Mouse (Mus musculus): ENCODE data around the gene Rnf181. TPM values are rescaled to one million over a fixed set of nuclear protein-coding genes. Genes with fewer than 3 reads are reported as not detected.
A peak's percentile ranks its signal among the peaks of the same experiment; 100 is the strongest.

Gene Rnf181
- polyA plus RNA-seq, 1 experiment from 2014 or later: 164 TPM

DNA sequence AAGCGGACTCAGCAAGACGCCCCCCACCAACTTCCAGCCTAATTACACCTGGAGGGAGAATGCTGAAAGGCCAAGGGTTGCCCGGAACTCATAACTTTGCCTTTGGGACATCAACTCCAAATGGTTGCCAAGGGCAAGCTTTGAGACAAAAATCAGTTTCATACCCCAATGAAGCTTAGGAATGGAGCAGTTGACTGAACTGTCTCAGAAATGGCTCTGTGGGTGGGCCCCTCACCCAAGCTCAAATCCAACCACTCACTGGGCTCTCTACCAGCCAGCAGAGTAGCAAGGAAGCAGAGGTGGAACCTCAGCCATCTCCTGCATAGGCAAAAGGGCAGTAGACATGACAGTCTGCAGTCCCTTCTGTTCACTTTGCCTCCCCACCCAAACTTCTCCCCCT lies 21.1 kb upstream of the Rnf181 start:
- H3K4me3 ChIP-seq (ENCODE audit: low read length): no peak overlapping the region
- H3K36me3 ChIP-seq (ENCODE audit: insufficient read depth, low read length): peaks cover 15% of the 10 kb centered on the region
- no peak overlapping the region for H3K9ac ChIP-seq (replicated peaks; ENCODE audit: low read length)
- WGBS: 65% methylated on average over 3 of the region's 3 CpGs
- no peak overlapping the region for H3K4me2 ChIP-seq (replicated peaks; ENCODE audit: low read depth, low read length)
- peaks cover 36% of the 10 kb centered on the region for H3K4me1 ChIP-seq (ENCODE audit: insufficient read depth, low read length)
- ATAC-seq (ENCODE audit: low FRiP score, low TSS enrichment): no peak
- H3K9me3 ChIP-seq (ENCODE audit: low read length): no peaks in the 10 kb centered on the region
- H3K27me3 ChIP-seq (ENCODE audit: insufficient read depth, low read length): no peaks in the 10 kb centered on the region
- H3K27ac ChIP-seq (ENCODE audit: low read length): no peak overlapping the region

DNA sequence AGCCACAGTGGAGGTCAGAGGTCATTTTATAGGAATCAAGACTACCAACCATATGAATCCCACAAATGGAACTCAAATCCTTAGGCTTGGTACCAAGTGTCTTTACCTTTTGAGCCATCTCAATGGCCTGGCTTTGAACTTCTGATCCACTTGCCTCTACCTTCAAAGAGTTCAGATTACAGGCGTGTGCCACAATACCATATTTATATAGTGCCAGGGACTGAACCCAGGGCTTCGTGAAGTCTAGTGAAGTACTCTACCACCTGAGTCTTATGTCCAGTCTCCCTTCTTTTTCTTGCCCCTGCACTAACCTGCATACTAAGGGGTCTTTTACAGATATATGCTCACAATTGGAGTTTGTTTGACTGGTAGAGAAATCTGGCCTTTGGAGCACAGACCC lies 19.8 kb upstream of the Rnf181 start:
- H3K4me2 ChIP-seq (replicated peaks; ENCODE audit: low read depth, low read length): no peak overlapping the region
- H3K4me3 ChIP-seq (ENCODE audit: low read length): no peak overlapping the region
- no peak overlapping the region for H3K9ac ChIP-seq (replicated peaks; ENCODE audit: low read length)
- peaks cover 32% of the 10 kb centered on the region for H3K4me1 ChIP-seq (ENCODE audit: insufficient read depth, low read length)
- H3K9me3 ChIP-seq (ENCODE audit: low read length): no peaks in the 10 kb centered on the region
- ATAC-seq (ENCODE audit: low FRiP score, low TSS enrichment): no peak
- H3K27ac ChIP-seq (ENCODE audit: low read length): no peak overlapping the region
- peaks cover 15% of the 10 kb centered on the region for H3K36me3 ChIP-seq (ENCODE audit: insufficient read depth, low read length)
- WGBS: 96% methylated on average over 2 of the region's 2 CpGs
- H3K27me3 ChIP-seq (ENCODE audit: insufficient read depth, low read length): no peaks in the 10 kb centered on the region

DNA sequence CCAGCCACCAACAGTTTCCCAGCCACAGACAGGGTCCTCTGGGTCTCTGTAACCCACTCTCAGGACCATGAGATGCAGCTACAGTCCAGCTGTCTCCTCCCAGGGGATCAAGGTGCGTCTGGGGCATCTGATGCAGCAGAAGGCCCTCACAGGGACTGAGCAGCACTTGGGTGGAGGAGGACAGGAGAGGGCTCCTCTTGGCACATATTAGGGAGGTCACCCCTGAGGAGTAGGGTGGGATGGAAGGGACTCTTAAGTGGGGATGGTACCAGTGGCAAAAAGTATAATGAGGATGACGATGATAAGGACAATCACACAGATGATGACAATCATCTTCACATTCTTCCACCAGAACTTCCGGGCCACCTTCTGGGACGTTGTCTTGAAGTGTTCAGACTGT lies 18.5 kb upstream of the Rnf181 start:
- Histone ChIP-seq H3K9me3 (ENCODE audit: low read length) (no peaks in the 10 kb centered on the region), H3K4me1 (ENCODE audit: insufficient read depth, low read length) (peaks cover 23% of the 10 kb centered on the region), H3K36me3 (ENCODE audit: insufficient read depth, low read length) (peaks cover 15% of the 10 kb centered on the region), H3K9ac (replicated peaks; ENCODE audit: low read length) (no peak overlapping the region), H3K27me3 (ENCODE audit: insufficient read depth, low read length) (no peaks in the 10 kb centered on the region), H3K27ac (ENCODE audit: low read length) (no peak overlapping the region), H3K4me2 (replicated peaks; ENCODE audit: low read depth, low read length) (no peak overlapping the region), H3K4me3 (ENCODE audit: low read length) (no peak overlapping the region)
- WGBS: 86% methylated on average over 4 of the region's 4 CpGs
- ATAC-seq (ENCODE audit: low FRiP score, low TSS enrichment): no peak

DNA sequence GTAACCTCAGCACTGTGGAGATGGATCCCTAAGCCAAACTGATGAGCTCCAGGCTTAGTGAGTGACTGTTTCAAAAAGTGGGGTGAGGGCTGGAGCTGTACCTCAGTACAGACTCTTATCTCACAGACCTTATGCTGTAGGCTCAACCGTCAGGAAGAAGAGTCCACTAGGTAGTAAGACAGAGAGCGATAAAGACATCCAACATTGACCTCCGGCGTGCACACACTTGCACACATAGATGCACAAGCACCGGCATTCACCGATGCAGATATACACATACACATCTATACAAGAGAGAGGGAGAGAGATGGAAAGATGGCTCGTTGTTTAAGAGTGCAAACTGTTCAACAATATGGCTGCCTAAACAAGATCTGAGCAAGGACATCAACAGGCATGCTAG lies 17.2 kb upstream of the Rnf181 start:
- ATAC-seq (ENCODE audit: low FRiP score, low TSS enrichment): no peak
- Histone ChIP-seq H3K36me3 (ENCODE audit: insufficient read depth, low read length) (peaks cover 15% of the 10 kb centered on the region), H3K4me2 (replicated peaks; ENCODE audit: low read depth, low read length) (no peak overlapping the region), H3K9me3 (ENCODE audit: low read length) (no peaks in the 10 kb centered on the region), H3K9ac (replicated peaks; ENCODE audit: low read length) (no peak overlapping the region), H3K4me3 (ENCODE audit: low read length) (no peak overlapping the region), H3K27ac (ENCODE audit: low read length) (no peak overlapping the region), H3K27me3 (ENCODE audit: insufficient read depth, low read length) (no peaks in the 10 kb centered on the region), H3K4me1 (ENCODE audit: insufficient read depth, low read length) (peaks cover 13% of the 10 kb centered on the region)
- 89% methylated on average over 7 of the region's 7 CpGs for WGBS

DNA sequence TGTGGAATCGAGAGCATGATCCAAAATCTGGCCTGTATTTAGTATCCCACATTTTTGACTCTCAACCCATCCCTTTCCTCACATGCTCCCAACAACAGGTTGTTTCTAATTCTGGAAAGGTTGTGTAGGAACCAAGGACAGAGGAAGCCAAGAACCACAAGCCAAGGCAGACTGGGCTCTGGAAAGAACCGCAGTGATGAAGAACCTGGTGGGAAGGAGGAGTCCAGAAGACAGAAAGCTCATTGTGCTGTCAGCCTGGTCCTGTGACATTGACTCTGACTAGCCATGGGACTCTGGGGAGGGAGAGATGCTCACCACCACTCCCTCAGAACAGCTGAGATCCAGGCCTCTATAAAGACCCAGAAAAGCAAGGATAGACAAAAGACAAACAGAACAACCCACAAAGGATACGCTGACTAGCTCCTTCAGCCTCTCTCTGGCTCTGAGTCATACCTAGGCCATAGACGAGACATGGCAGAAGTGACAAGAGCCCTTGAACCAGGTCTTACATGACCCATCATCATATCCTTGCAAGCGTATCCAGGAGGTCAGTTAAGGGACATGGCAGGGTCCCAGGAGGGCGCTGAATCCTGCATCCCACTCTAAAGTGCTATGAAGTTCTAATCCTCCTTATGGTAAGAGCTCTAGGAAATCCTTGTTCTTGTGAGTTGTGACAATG lies 16.5 kb upstream of the Rnf181 start:
- no peak for ATAC-seq (ENCODE audit: low FRiP score, low TSS enrichment)
- H3K36me3 ChIP-seq (ENCODE audit: insufficient read depth, low read length): peaks cover 15% of the 10 kb centered on the region
- no peaks in the 10 kb centered on the region for H3K9me3 ChIP-seq (ENCODE audit: low read length)
- H3K9ac ChIP-seq (replicated peaks; ENCODE audit: low read length): no peak overlapping the region
- 86% methylated on average over 6 of the region's 6 CpGs for WGBS
- peaks cover 7% of the 10 kb centered on the region for H3K4me1 ChIP-seq (ENCODE audit: insufficient read depth, low read length)
- H3K27ac ChIP-seq (ENCODE audit: low read length): no peak overlapping the region
- H3K27me3 ChIP-seq (ENCODE audit: insufficient read depth, low read length): no peaks in the 10 kb centered on the region
- H3K4me3 ChIP-seq (ENCODE audit: low read length): no peak overlapping the region
- H3K4me2 ChIP-seq (replicated peaks; ENCODE audit: low read depth, low read length): no peak overlapping the region

DNA sequence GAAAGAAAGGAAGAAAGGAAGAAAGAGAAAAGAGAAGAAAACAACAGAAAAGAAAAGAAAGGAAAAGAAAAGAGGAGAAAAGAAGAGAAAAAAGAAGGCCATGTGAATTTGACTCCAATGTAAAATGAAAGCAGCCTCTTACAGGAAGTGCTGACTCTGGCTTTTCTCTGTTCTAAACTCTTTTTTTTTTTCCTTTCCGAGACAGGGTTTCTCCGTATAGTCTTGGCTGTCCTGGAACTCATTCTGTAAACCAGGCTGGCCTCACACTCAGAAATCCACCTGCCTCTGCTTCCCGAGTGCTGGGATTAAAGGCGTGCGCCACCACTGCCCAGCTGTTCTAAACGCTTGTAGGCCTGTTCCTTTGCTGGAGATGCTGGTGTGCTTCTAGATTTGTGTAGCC lies 15.7 kb upstream of the Rnf181 start:
- Histone ChIP-seq H3K4me3 (ENCODE audit: low read length) (no peak overlapping the region), H3K27ac (ENCODE audit: low read length) (no peak overlapping the region), H3K27me3 (ENCODE audit: insufficient read depth, low read length) (no peaks in the 10 kb centered on the region), H3K4me2 (replicated peaks; ENCODE audit: low read depth, low read length) (no peak overlapping the region), H3K36me3 (ENCODE audit: insufficient read depth, low read length) (peaks cover 15% of the 10 kb centered on the region), H3K4me1 (ENCODE audit: insufficient read depth, low read length) (no peaks in the 10 kb centered on the region), H3K9ac (replicated peaks; ENCODE audit: low read length) (no peak overlapping the region), H3K9me3 (ENCODE audit: low read length) (no peaks in the 10 kb centered on the region)
- no peak for ATAC-seq (ENCODE audit: low FRiP score, low TSS enrichment)
- WGBS: 76% methylated on average over 6 of the region's 6 CpGs

DNA sequence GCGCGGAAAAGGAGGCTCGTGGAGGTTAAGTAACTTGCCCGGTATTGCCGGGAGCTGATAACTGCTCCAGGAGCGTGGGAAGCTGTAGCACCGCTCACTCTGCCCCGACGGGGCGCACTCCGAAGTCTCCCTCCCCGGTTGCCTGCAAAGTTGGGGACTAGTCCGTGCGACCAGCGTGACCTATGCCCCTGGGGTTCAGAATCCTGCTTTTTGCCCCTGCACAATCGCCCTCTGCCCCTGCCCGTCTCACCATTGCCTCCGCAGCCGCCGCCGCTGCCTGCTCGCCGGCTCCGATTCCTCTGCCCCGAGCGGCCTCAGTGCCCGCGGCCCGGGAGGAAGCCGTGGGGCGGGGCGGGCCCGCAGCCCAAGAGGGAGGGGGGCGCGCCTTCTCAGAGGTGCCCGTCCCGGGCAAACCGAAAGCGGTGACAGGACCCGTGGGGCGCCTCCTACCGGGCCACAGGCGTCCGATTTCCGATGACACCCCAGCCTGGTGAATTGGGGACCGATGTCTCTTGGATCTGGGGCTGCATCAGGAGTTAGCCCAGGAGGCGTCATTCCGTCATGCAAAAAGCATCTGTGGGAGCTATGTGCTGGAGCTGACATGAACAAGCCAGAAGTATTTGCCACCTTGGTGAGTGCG lies 13.5 kb upstream of the Rnf181 start, which contains the start of gene Vamp5:
Gene Vamp5 (minus strand): TSS at position 338 of the 640 bp plus-strand sequence.
- Histone ChIP-seq H3K36me3 (ENCODE audit: insufficient read depth, low read length) (peaks cover 10% of the 10 kb centered on the region), H3K9me3 (ENCODE audit: low read length) (no peaks in the 10 kb centered on the region), H3K4me3 (ENCODE audit: low read length) (peak within 1 kb of the TSS; percentile 58), H3K4me2 (replicated peaks; ENCODE audit: low read depth, low read length) (peak within 1 kb of the TSS; percentile 61), H3K27ac (ENCODE audit: low read length) (peak within 1 kb of the TSS; percentile 73), H3K9ac (replicated peaks; ENCODE audit: low read length) (peak within 1 kb of the TSS; percentile 67), H3K27me3 (ENCODE audit: insufficient read depth, low read length) (no peaks in the 10 kb centered on the region), H3K4me1 (ENCODE audit: insufficient read depth, low read length) (no peaks in the 10 kb centered on the region)
- ATAC-seq (ENCODE audit: low FRiP score, low TSS enrichment): peak; percentile 84; the same call in 1 of the 2 replicates
- WGBS: 2% methylated on average over 46 of the region's 49 CpGs

- Histone ChIP-seq H3K36me3 (ENCODE audit: insufficient read depth, low read length) (peaks cover 4% of the 10 kb centered on the region), H3K4me3 (ENCODE audit: low read length) (peak overlapping the region; percentile 58), H3K9ac (replicated peaks; ENCODE audit: low read length) (peak overlapping the region; percentile 67), H3K4me2 (replicated peaks; ENCODE audit: low read depth, low read length) (peak overlapping the region; percentile 61), H3K27ac (ENCODE audit: low read length) (peak overlapping the region; percentile 73), H3K4me1 (ENCODE audit: insufficient read depth, low read length) (no peaks in the 10 kb centered on the region), H3K27me3 (ENCODE audit: insufficient read depth, low read length) (no peaks in the 10 kb centered on the region), H3K9me3 (ENCODE audit: low read length) (no peaks in the 10 kb centered on the region)
- 40% methylated on average over 7 of the region's 7 CpGs for WGBS
- ATAC-seq (ENCODE audit: low FRiP score, low TSS enrichment): peak; percentile 36; the same call in 1 of the 2 replicates
These were observed 12.8 kb upstream of the Rnf181 start for GRCm38 (mm10) chr6:72379377-72380130.

- peak overlapping the region; percentile 58; the same call in 1 of the 2 replicates for H3K4me3 ChIP-seq (ENCODE audit: low read length)
These were observed 11.9 kb upstream of the Rnf181 start for GRCm38 (mm10) chr6:72378510-72379234.

More at GRCm38 (mm10) chr6:72378510-72379234, 11.9 kb upstream of the Rnf181 start:
- Histone ChIP-seq H3K27ac (ENCODE audit: low read length) (no peak overlapping the region), H3K9ac (replicated peaks; ENCODE audit: low read length) (no peak overlapping the region), H3K9me3 (ENCODE audit: low read length) (no peaks in the 10 kb centered on the region), H3K4me1 (ENCODE audit: insufficient read depth, low read length) (no peaks in the 10 kb centered on the region), H3K27me3 (ENCODE audit: insufficient read depth, low read length) (no peaks in the 10 kb centered on the region), H3K4me2 (replicated peaks; ENCODE audit: low read depth, low read length) (peak overlapping the region; percentile 61), H3K36me3 (ENCODE audit: insufficient read depth, low read length) (no peaks in the 10 kb centered on the region)
- WGBS: 81% methylated on average over 8 of the region's 8 CpGs
- ATAC-seq (ENCODE audit: low FRiP score, low TSS enrichment): no peak
